Mouse (Mus musculus) stomach, postnatal 0 days (tissue): ENCODE measurements around the gene Arl16.

Experiments used
- CTCF ChIP-seq: IDR thresholded peaks from 2 replicates; pipeline ENCODE4 v1.5.1; 2016; ENCODE audit warnings: antibody characterized with exemption, low read depth, mild to moderate bottlenecking, moderate library complexity
- EP300 ChIP-seq: optimal IDR thresholded peaks from 2 replicates; pipeline ENCODE3; 2016; ENCODE audit warnings: antibody characterized with exemption

GRCm38 (mm10) chr11:120489054-120489761 lies 21.8 kb upstream of the Arl16 start:
- TF ChIP-seq EP300 (no peak), CTCF (peak; percentile 97)
